Mouse (Mus musculus) CH12.LX (cell line): Measurements from ENCODE around the gene Egln1. TPM values are rescaled to one million over a fixed set of nuclear protein-coding genes. Genes with fewer than 3 reads are reported as not detected.
A peak's percentile ranks its signal among the peaks of the same experiment; 100 is the strongest.

ENCODE experiments used
- DNase-seq: peaks from one replicate; pipeline ENCODE4 v3.0.0-alpha.2; 2013; ENCODE audit errors: extremely low read depth
- H3K27ac ChIP-seq: 2 replicates; pipeline ENCODE4 v1.5.1; 2012; ENCODE audit warnings: low read depth, mild to moderate bottlenecking, control low read depth, moderate library complexity; ENCODE audit not compliant: insufficient read depth
- H3K27me3 ChIP-seq: replicated peaks from 2 replicates; pipeline ENCODE3; 2012; ENCODE audit warnings: inconsistent platforms
- H3K36me3 ChIP-seq, 2 experiments: replicated peaks in 1 of 2; 2 replicates each; pipeline versions ENCODE3 to v1.6.1; 2012; ENCODE audit warnings: inconsistent platforms in 1 of 2, low read length in 1 of 2, mild to moderate bottlenecking in 1 of 2, mixed read lengths in 1 of 2, moderate library complexity in 1 of 2; ENCODE audit not compliant: control insufficient read depth in 1 of 2, insufficient read depth in 1 of 2
- H3K4me1 ChIP-seq, 2 experiments: 2 replicates each; pipeline ENCODE4 v1.6.1; 2012; ENCODE audit warnings: inconsistent platforms in 1 of 2, moderate library complexity in 1 of 2; ENCODE audit not compliant: insufficient read depth in 2 of 2, control insufficient read depth in 1 of 2
- H3K4me2 ChIP-seq: 2 replicates; pipeline ENCODE4 v1.6.1; 2012; ENCODE audit warnings: low read depth, mild to moderate bottlenecking, control low read depth; ENCODE audit not compliant: poor library complexity, insufficient read depth, severe bottlenecking
- H3K4me3 ChIP-seq, 3 experiments: fragments of 150-350 bp in 1 of 3; sonication (generic) in 1 of 3; replicated peaks in 1 of 3; 2 replicates each; pipeline versions ENCODE3 to v1.5.1; 2011 to 2012; ENCODE audit warnings: low read depth in 2 of 3, low read length in 2 of 3, mild to moderate bottlenecking in 2 of 3, moderate library complexity in 2 of 3, control low read depth in 1 of 3, improper control_type of control experiment in 1 of 3, inconsistent platforms in 1 of 3, mixed read lengths in 1 of 3; ENCODE audit not compliant: poor library complexity in 1 of 3
- H3K79me2 ChIP-seq: replicated peaks from 2 replicates; pipeline ENCODE4 v1.6.1; 2012; ENCODE audit warnings: mild to moderate bottlenecking, moderate library complexity; ENCODE audit not compliant: control insufficient read depth, poor library complexity, insufficient read depth, severe bottlenecking; ENCODE audit errors: extremely low read depth
- H3K9ac ChIP-seq: 2 replicates; pipeline ENCODE4 v1.6.1; 2012; ENCODE audit warnings: low read depth, mild to moderate bottlenecking, control low read depth, moderate library complexity; ENCODE audit not compliant: insufficient read depth
- H3K9me3 ChIP-seq: replicated peaks from 2 replicates; pipeline ENCODE3; 2012; ENCODE audit warnings: low read length, inconsistent platforms, mixed read lengths
- CHD2 ChIP-seq: IDR thresholded peaks from 2 replicates; pipeline ENCODE4 v1.6.1; 2011; ENCODE audit warnings: low read length, improper control_type of control experiment
- E2F4 ChIP-seq: IDR thresholded peaks from 2 replicates; pipeline ENCODE4 v1.6.1; 2011; ENCODE audit warnings: low read depth, low read length, improper control_type of control experiment; ENCODE audit not compliant: insufficient replicate concordance
- ELF1 ChIP-seq: IDR thresholded peaks from 2 replicates; pipeline ENCODE4 v1.6.1; 2014; ENCODE audit warnings: low read depth, mild to moderate bottlenecking, inconsistent platforms, low read length, improper control_type of control experiment
- EP300 ChIP-seq: IDR thresholded peaks from 2 replicates; pipeline ENCODE4 v1.6.1; 2011; ENCODE audit warnings: low read length, improper control_type of control experiment
- GABPA ChIP-seq: IDR thresholded peaks from 2 replicates; pipeline ENCODE4 v1.6.1; 2012; ENCODE audit warnings: low read depth, low read length, improper control_type of control experiment, inconsistent platforms; ENCODE audit not compliant: insufficient replicate concordance
- HCFC1 ChIP-seq: IDR thresholded peaks from 2 replicates; pipeline ENCODE4 v1.6.1; 2012; ENCODE audit warnings: low read depth, mild to moderate bottlenecking, inconsistent platforms, low read length, improper control_type of control experiment
- JUN ChIP-seq: IDR thresholded peaks from 2 replicates; pipeline ENCODE4 v1.6.1; 2011; ENCODE audit warnings: low read depth, mild to moderate bottlenecking, low read length, improper control_type of control experiment, moderate library complexity; ENCODE audit not compliant: insufficient read depth
- KAT2A ChIP-seq: IDR thresholded peaks from 2 replicates; pipeline ENCODE4 v1.6.1; 2012; ENCODE audit warnings: low read length, improper control_type of control experiment, inconsistent platforms; ENCODE audit not compliant: insufficient replicate concordance
- MAFK ChIP-seq: IDR thresholded peaks from 2 replicates; pipeline ENCODE4 v1.6.1; 2011; ENCODE audit warnings: low read length, improper control_type of control experiment; ENCODE audit not compliant: insufficient replicate concordance
- MAX ChIP-seq: IDR thresholded peaks from 2 replicates; pipeline ENCODE4 v1.6.1; 2011; ENCODE audit warnings: low read length, improper control_type of control experiment
- MAZ ChIP-seq: IDR thresholded peaks from 2 replicates; pipeline ENCODE4 v1.6.1; 2012; ENCODE audit warnings: low read depth, mild to moderate bottlenecking, inconsistent platforms, low read length, improper control_type of control experiment, moderate library complexity
- MYC ChIP-seq: IDR thresholded peaks from 2 replicates; pipeline ENCODE4 v1.6.1; 2011; ENCODE audit warnings: low read depth, mild to moderate bottlenecking, improper control_type of control experiment, low read length
- NELFE ChIP-seq: IDR thresholded peaks from 2 replicates; pipeline ENCODE4 v1.6.1; 2011; ENCODE audit warnings: low read depth, low read length, improper control_type of control experiment
- PAX5 ChIP-seq: IDR thresholded peaks from 2 replicates; pipeline ENCODE4 v1.6.1; 2012; ENCODE audit warnings: low read length, inconsistent platforms, mixed read lengths
- POLR2AphosphoS2 ChIP-seq: IDR thresholded peaks from 2 replicates; pipeline ENCODE4 v1.6.1; 2011; ENCODE audit warnings: low read depth, low read length, improper control_type of control experiment
- RCOR1 ChIP-seq: conservative IDR thresholded peaks from 2 replicates; pipeline ENCODE4 v1.6.1; 2012; ENCODE audit warnings: low read depth, mild to moderate bottlenecking, inconsistent platforms, low read length, improper control_type of control experiment
- TBP ChIP-seq: conservative IDR thresholded peaks from 2 replicates; pipeline ENCODE4 v1.6.1; 2011; ENCODE audit warnings: low read depth, low read length, improper control_type of control experiment
- TCF12 ChIP-seq: IDR thresholded peaks from 2 replicates; pipeline ENCODE4 v1.6.1; 2014; ENCODE audit warnings: low read depth, mild to moderate bottlenecking, inconsistent platforms, low read length, improper control_type of control experiment
- ZC3H11A ChIP-seq: IDR thresholded peaks from 2 replicates; pipeline ENCODE4 v1.6.1; 2012; ENCODE audit warnings: low read depth, mild to moderate bottlenecking, inconsistent platforms, low read length, improper control_type of control experiment
- ZKSCAN1 ChIP-seq: IDR thresholded peaks from 2 replicates; pipeline ENCODE4 v1.6.1; 2012; ENCODE audit warnings: low read depth, inconsistent platforms, low read length, improper control_type of control experiment, borderline replicate concordance
- ZMIZ1 ChIP-seq: IDR thresholded peaks from 2 replicates; pipeline ENCODE4 v1.6.1; 2012; ENCODE audit warnings: low read depth, mild to moderate bottlenecking, inconsistent platforms, low read length, improper control_type of control experiment
- ZNF384 ChIP-seq: IDR thresholded peaks from 2 replicates; pipeline ENCODE4 v1.6.1; 2012; ENCODE audit warnings: low read depth, low read length, improper control_type of control experiment, inconsistent platforms
- dilution Hi-C: fragments of 300-500 bp; cut with MboI; formaldehyde crosslinking; loops from 2 replicates; pipeline ENCODE4 v1.14.3; 2020; ENCODE audit warnings: low sequenced_read_pairs; ENCODE audit not compliant: extremely low pct_unique_long_range_greater_than_20kb, extremely low pct_ligation_motif_present
- in situ Hi-C: fragments of 300-500 bp; cut with MboI; formaldehyde crosslinking; loops from 3 replicates; pipeline ENCODE4 v1.14.3; 2019; ENCODE audit warnings: low sequenced_read_pairs, low pct_ligation_motif_present, low pct_unique_long_range_greater_than_20kb, mixed read lengths
- polyA plus RNA-seq: library from polyadenylated mRNA; unstranded; fragments of >175 nt; gene quantifications from 2 replicates; pipeline ENCODE4 v1.2.1, GENCODE M21; 2012; ENCODE audit warnings: low read depth; ENCODE audit not compliant: insufficient read length
- total RNA-seq, 2 experiments: library from RNA; depleted of rRNA; stranded (reverse); fragments of 300-350 nt in 1 of 2; fragments of >200 nt in 1 of 2; gene quantifications; 2 replicates each; pipeline ENCODE4 v1.2.3; 2012 to 2014

Egln1 gene
- total and polyA plus RNA-seq, 3 experiments: 19.0 to 34.7 (median 31.0) TPM

- TF ChIP-seq CHD2: no peak
- no peak for TF ChIP-seq TCF12
- no peak for TF ChIP-seq GABPA
- no peak for TF ChIP-seq MYC
- no peak for TF ChIP-seq JUN
- no peak for TF ChIP-seq ZC3H11A
- no peak for TF ChIP-seq POLR2AphosphoS2
- no peak for TF ChIP-seq E2F4
- TF ChIP-seq TBP: no peak
- no peak for DNase-seq
- Histone ChIP-seq H3K4me3 (no peak overlapping the region), H3K27me3 (no peaks in the 10 kb centered on the region), H3K4me1 (peaks cover 8 to 26% of the 10 kb centered on the region in 2 experiments), H3K9ac (no peak overlapping the region), H3K36me3 (peaks cover 63 to 86% of the 10 kb centered on the region in 2 experiments), H3K9me3 (no peaks in the 10 kb centered on the region), H3K27ac (no peak overlapping the region), H3K79me2 (peaks cover 18% of the 10 kb centered on the region), H3K4me2 (no peak overlapping the region)
- in situ Hi-C loops (no loop called here), dilution Hi-C loops (no loop called here)
These were observed 45.9 kb downstream of the Egln1 start for GRCm38 (mm10) chr8:124903198-124903597.

- no peak for DNase-seq
- H3K9me3 ChIP-seq: no peaks in the 10 kb centered on the region
- peak overlapping the region; percentile 91 to 97 (median 93) for H3K4me3 ChIP-seq
- peak overlapping the region; percentile 83 for H3K9ac ChIP-seq
- dilution Hi-C loops: no loop called here
- peaks cover 45 to 70% of the 10 kb centered on the region in 2 experiments for H3K36me3 ChIP-seq
- no peak for TF ChIP-seq TCF12
- no peak for TF ChIP-seq ZMIZ1
- in situ Hi-C loops: no loop called here
- no peaks in the 10 kb centered on the region for H3K27me3 ChIP-seq
- H3K4me2 ChIP-seq: peak overlapping the region; percentile 65
- peaks cover 17 to 38% of the 10 kb centered on the region in 2 experiments for H3K4me1 ChIP-seq
- H3K27ac ChIP-seq: peak overlapping the region; percentile 32
- H3K79me2 ChIP-seq: peaks cover 28% of the 10 kb centered on the region
These were observed 50.7 kb downstream of the Egln1 start for GRCm38 (mm10) chr8:124898251-124898905.

DNA sequence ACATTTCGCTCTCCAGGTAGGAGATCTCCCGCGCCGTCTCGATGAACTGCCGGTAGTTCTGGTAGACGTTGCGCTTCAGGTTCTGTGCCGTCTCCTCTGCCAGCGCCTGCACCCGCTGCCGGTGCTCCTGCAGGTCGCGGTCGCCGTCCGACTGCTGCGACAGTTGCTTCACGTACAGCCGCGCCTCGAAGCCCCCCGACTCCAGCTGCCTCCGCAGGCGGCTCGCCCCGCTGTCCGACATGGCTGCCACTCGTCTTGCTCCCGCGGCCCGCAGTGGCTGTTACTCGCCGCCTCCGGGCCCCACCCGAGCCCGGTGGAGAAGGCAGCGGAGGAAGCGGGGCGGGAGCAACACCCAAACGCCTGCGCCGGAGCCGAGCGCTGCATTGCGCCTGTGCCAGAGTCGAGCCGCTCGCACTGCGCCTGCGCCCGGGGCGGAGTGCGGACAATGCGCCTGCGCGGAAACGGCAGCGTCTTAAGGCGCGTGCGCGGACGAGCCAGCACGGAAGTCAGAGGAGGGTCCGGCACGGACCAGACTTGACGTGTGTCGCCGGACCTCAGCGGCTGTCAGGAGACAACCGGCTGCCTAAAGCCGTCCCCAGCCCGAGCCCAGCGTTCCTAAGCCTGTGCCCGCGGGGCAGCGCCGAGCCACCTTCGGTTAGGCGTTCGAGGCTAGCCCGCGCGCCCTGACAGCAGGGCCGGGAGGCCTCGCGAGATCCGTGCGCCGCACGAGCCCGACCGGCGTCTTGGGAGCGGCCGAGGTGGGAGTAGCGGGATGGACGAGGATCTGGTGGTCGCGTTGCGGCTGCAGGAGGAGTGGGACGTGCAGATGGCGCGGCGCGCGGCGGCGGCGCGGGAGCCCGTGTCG lies 51.5 kb downstream of the Egln1 start, which contains the start of the genes Exoc8 and Sprtn:
Gene Exoc8 (minus strand): TSS at position 320 of the 865 bp plus-strand sequence.
Gene Sprtn (plus strand): TSS at position 501 of the 865 bp plus-strand sequence.
- peak within 1 kb of the TSS; percentile 91 to 97 (median 93) for H3K4me3 ChIP-seq
- DNase-seq: peak; percentile 90
- H3K79me2 ChIP-seq: peaks cover 28% of the 10 kb centered on the region
- in situ Hi-C loops: no loop called here
- peak within 1 kb of the TSS; percentile 83 for H3K9ac ChIP-seq
- H3K27me3 ChIP-seq: no peaks in the 10 kb centered on the region
- H3K9me3 ChIP-seq: no peaks in the 10 kb centered on the region
- peaks cover 37 to 70% of the 10 kb centered on the region in 2 experiments for H3K36me3 ChIP-seq
- H3K4me1 ChIP-seq: peaks cover 15 to 43% of the 10 kb centered on the region in 2 experiments
- dilution Hi-C loops: no loop called here
- H3K27ac ChIP-seq: peak within 1 kb of the TSS; percentile 45
- H3K4me2 ChIP-seq: peak within 1 kb of the TSS; percentile 65
- TF ChIP-seq NELFE (peak; percentile 82), MAX (peak; percentile 38; the same call in 1 of the 2 replicates), TBP (peak; percentile 49; the same call in 1 of the 2 replicates), RCOR1 (no peak), ZNF384 (no peak), POLR2AphosphoS2 (peak; percentile 73; the same call in 1 of the 2 replicates), PAX5 (no peak), CHD2 (peak; percentile 93), ELF1 (peak; percentile 98), HCFC1 (peak; percentile 87), EP300 (no peak), MAZ (0 out of 2 replicates have a peak, but pooled peaks have one; percentile 44), MAFK (no peak), ZKSCAN1 (no peak), KAT2A (peak; percentile 84; the same call in 1 of the 2 replicates)
